Mouse (Mus musculus) stomach, embryonic 16.5 days (tissue): ENCODE results near the gene Snx18. TPM values are rescaled to one million over a fixed set of nuclear protein-coding genes. Genes with fewer than 3 reads are reported as not detected.

Experiments used
- ATAC-seq: fragments of 200-750 bp; cut with Nextera tagmentation; 2 replicates; pipeline ENCODE4 v1.8.0; 2017; ENCODE audit warnings: moderate number of reproducible peaks, moderate TSS enrichment; ENCODE audit not compliant: insufficient read depth, low FRiP score
- H3K27ac ChIP-seq: fragments of 300-500 bp; sonication (generic); 2 replicates; pipeline ENCODE4 v1.5.1; 2014; ENCODE audit warnings: low read length
- H3K27me3 ChIP-seq: fragments of 300-500 bp; sonication (generic); 2 replicates; pipeline ENCODE4 v1.6.1; 2014; ENCODE audit warnings: low read length, control low read depth, mixed read lengths; ENCODE audit not compliant: control insufficient read depth, insufficient read depth
- H3K36me3 ChIP-seq: fragments of 300-500 bp; sonication (generic); 2 replicates; pipeline ENCODE4 v1.6.1; 2014; ENCODE audit warnings: low read length; ENCODE audit not compliant: control insufficient read depth, insufficient read depth
- H3K4me1 ChIP-seq: fragments of 300-500 bp; sonication (generic); 2 replicates; pipeline ENCODE4 v1.6.1; 2014; ENCODE audit warnings: low read length, control low read depth, mixed read lengths; ENCODE audit not compliant: control insufficient read depth, insufficient read depth
- H3K4me2 ChIP-seq: fragments of 300-500 bp; sonication (generic); 2 replicates; pipeline ENCODE4 v1.6.1; 2014; ENCODE audit warnings: low read depth, low read length, mixed read lengths
- H3K4me3 ChIP-seq: fragments of 300-500 bp; sonication (generic); replicated peaks from 2 replicates; pipeline ENCODE4 v1.5.1; 2014; ENCODE audit warnings: mild to moderate bottlenecking, low read length
- H3K9ac ChIP-seq: fragments of 300-500 bp; sonication (generic); 2 replicates; pipeline ENCODE4 v1.6.1; 2014; ENCODE audit warnings: low read length
- H3K9me3 ChIP-seq: fragments of 300-500 bp; sonication (generic); replicated peaks from 2 replicates; pipeline ENCODE4 v1.6.1; 2016; ENCODE audit warnings: low read length, control low read depth; ENCODE audit not compliant: control insufficient read depth
- WGBS: fragments of 180-500 bp; shearing (Covaris S2); extraction: QIAGEN DNeasy Blood & Tissue Kit; methylation state at CpG from one replicate; pipeline ENCODE4 v1.1.7; 2014; 5-methylcytosine and 5-hydroxymethylcytosine counted together
- polyA plus RNA-seq: library from polyadenylated mRNA; unstranded; fragments of >200 nt; fragmentation: Nextera tagmentation; extraction: Ambion mirVana; gene quantifications from 2 replicates; pipeline ENCODE4 v1.2.1, GENCODE M21; 2015

Gene Snx18
- polyA plus RNA-seq, 1 experiment from 2014 or later, result 13.6 TPM

- Histone ChIP-seq H3K9ac (0 out of 2 replicates have a peak overlapping the region, but pooled peaks have one; percentile 2), H3K4me2 (no peak overlapping the region), H3K27ac (peak overlapping the region; percentile 2; the same call in 1 of the 2 replicates), H3K9me3 (no peaks in the 10 kb centered on the region), H3K4me3 (no peak overlapping the region), H3K36me3 (no peaks in the 10 kb centered on the region), H3K27me3 (no peaks in the 10 kb centered on the region), H3K4me1 (peaks cover 59% of the 10 kb centered on the region)
- 70% methylated on average over 6 of the region's 6 CpGs for WGBS
- ATAC-seq, result no peak
Observed at GRCm38 (mm10) chr13:113604321-113604720, 14.0 kb downstream of the Snx18 start.

GRCm38 (mm10) chr13:113602882-113603342, 15.5 kb downstream of the Snx18 start:
- Histone ChIP-seq H3K27me3 (no peaks in the 10 kb centered on the region), H3K9me3 (no peaks in the 10 kb centered on the region), H3K9ac (peak overlapping the region; percentile 43; the same call in 1 of the 2 replicates), H3K4me1 (peaks cover 52% of the 10 kb centered on the region), H3K4me3 (peak overlapping the region; percentile 12; the same call in 1 of the 2 replicates), H3K27ac (peak overlapping the region; percentile 84), H3K4me2 (peak overlapping the region; percentile 43), H3K36me3 (no peaks in the 10 kb centered on the region)
- 61% methylated on average over 17 of the region's 17 CpGs for WGBS
- peak; percentile 88 for ATAC-seq

- peaks cover 52% of the 10 kb centered on the region for H3K4me1 ChIP-seq
- no peak overlapping the region for H3K4me3 ChIP-seq
- H3K36me3 ChIP-seq, result no peaks in the 10 kb centered on the region
- no peaks in the 10 kb centered on the region for H3K9me3 ChIP-seq
- no peak overlapping the region for H3K9ac ChIP-seq
- H3K27me3 ChIP-seq, result no peaks in the 10 kb centered on the region
- 79% methylated on average over 12 of the region's 12 CpGs for WGBS
- H3K27ac ChIP-seq, result peak overlapping the region; percentile 73
- H3K4me2 ChIP-seq, result no peak overlapping the region
- ATAC-seq, result no peak
Observed at GRCm38 (mm10) chr13:113601831-113602604, 16.3 kb downstream of the Snx18 start.

GRCm38 (mm10) chr13:113600531-113601463, 17.6 kb downstream of the Snx18 start:
- WGBS, result 83% methylated on average over 18 of the region's 18 CpGs
- no peak for ATAC-seq

GRCm38 (mm10) chr13:113599701-113600530, 18.4 kb downstream of the Snx18 start:
- H3K27ac ChIP-seq, result no peak overlapping the region
- peaks cover 54% of the 10 kb centered on the region for H3K4me1 ChIP-seq
- H3K4me2 ChIP-seq, result no peak overlapping the region
- no peaks in the 10 kb centered on the region for H3K9me3 ChIP-seq
- H3K9ac ChIP-seq, result no peak overlapping the region
- H3K27me3 ChIP-seq, result no peaks in the 10 kb centered on the region
- no peaks in the 10 kb centered on the region for H3K36me3 ChIP-seq
- no peak overlapping the region for H3K4me3 ChIP-seq
- WGBS, result 85% methylated on average over 22 of the region's 22 CpGs
- no peak for ATAC-seq

More at GRCm38 (mm10) chr13:113600531-113601463, 17.6 kb downstream of the Snx18 start:
- Histone ChIP-seq H3K36me3 (no peaks in the 10 kb centered on the region), H3K9me3 (no peaks in the 10 kb centered on the region), H3K27ac (no peak overlapping the region), H3K4me2 (no peak overlapping the region), H3K4me1 (peaks cover 58% of the 10 kb centered on the region), H3K27me3 (no peaks in the 10 kb centered on the region), H3K4me3 (no peak overlapping the region), H3K9ac (no peak overlapping the region)

- H3K4me2 ChIP-seq, result no peak overlapping the region
- peaks cover 32% of the 10 kb centered on the region for H3K4me1 ChIP-seq
- H3K4me3 ChIP-seq, result no peak overlapping the region
- no peaks in the 10 kb centered on the region for H3K27me3 ChIP-seq
- H3K36me3 ChIP-seq, result no peaks in the 10 kb centered on the region
- no peak for ATAC-seq
- H3K9me3 ChIP-seq, result no peaks in the 10 kb centered on the region
- H3K27ac ChIP-seq, result no peak overlapping the region
- no peak overlapping the region for H3K9ac ChIP-seq
- WGBS, result 64% methylated on average over 10 of the region's 10 CpGs
Observed at GRCm38 (mm10) chr13:113597616-113598015, 20.7 kb downstream of the Snx18 start.

- 46% methylated on average over 13 of the region's 13 CpGs for WGBS
- H3K27ac ChIP-seq, result no peak overlapping the region
- peaks cover 28% of the 10 kb centered on the region for H3K4me1 ChIP-seq
- H3K4me3 ChIP-seq, result no peak overlapping the region
- no peak overlapping the region for H3K9ac ChIP-seq
- H3K4me2 ChIP-seq, result no peak overlapping the region
- H3K9me3 ChIP-seq, result no peaks in the 10 kb centered on the region
- H3K27me3 ChIP-seq, result no peaks in the 10 kb centered on the region
- H3K36me3 ChIP-seq, result no peaks in the 10 kb centered on the region
- peak; percentile 51; the same call in 1 of the 2 replicates for ATAC-seq
Observed at GRCm38 (mm10) chr13:113596821-113597541, 21.4 kb downstream of the Snx18 start.

- H3K27me3 ChIP-seq, result no peaks in the 10 kb centered on the region
- H3K4me2 ChIP-seq, result no peak overlapping the region
- H3K4me1 ChIP-seq, result peaks cover 28% of the 10 kb centered on the region
- no peak overlapping the region for H3K4me3 ChIP-seq
- WGBS, result 55% methylated on average over 8 of the region's 8 CpGs
- ATAC-seq, result peak; percentile 39; the same call in 1 of the 2 replicates
- no peaks in the 10 kb centered on the region for H3K36me3 ChIP-seq
- H3K27ac ChIP-seq, result no peak overlapping the region
- H3K9ac ChIP-seq, result no peak overlapping the region
- H3K9me3 ChIP-seq, result no peaks in the 10 kb centered on the region
Observed at GRCm38 (mm10) chr13:113595987-113596386, 22.4 kb downstream of the Snx18 start.
